Mouse (Mus musculus): ENCODE measurements around the gene Bcas3. TPM values are rescaled to one million over a fixed set of nuclear protein-coding genes. Genes with fewer than 3 reads are reported as not detected.
A peak's percentile ranks its signal among the peaks of the same experiment; 100 is the strongest.

Gene Bcas3
- polyA plus RNA-seq, 1 experiment from 2014 or later = 44.3 TPM

DNA sequence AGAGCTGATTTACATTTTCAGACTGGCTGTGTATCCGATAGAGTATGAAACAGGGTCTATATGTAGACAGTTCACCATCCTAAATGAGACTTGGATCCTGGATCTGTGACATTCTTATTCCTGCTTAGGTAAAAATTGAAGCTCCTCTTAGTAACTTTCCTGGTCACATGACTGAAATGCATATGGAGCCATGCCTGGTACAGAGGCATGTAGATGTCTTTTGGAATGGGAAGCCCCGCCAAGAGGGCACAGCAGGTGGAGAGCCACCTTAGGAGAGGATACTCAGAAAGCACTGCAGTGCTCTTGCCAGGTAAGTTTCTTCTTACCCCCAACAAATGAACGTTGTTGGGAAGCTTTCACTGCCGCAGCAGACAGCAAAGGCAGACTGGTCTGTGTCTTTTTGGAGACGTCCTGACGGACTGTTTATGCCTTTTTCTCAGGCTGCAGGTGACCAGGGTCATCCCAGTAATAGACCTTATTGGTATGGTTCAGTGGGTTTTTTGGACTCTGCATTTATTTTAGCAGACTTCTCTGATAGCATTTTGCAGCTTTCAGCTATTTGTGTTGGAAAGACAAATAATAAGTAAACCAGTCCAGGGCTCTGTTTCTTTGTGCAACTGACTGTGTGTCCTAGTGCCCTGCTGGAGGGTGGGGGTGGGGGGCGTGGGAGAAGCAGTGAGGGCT lies 292.3 kb downstream of the Bcas3 start:
- no peak for DNase-seq (ENCODE audit: low spot score)
- H3K27me3 ChIP-seq (ENCODE audit: control insufficient read depth, insufficient read depth, low read length) = no peaks in the 10 kb centered on the region
- no peaks in the 10 kb centered on the region for H3K36me3 ChIP-seq (ENCODE audit: control insufficient read depth, insufficient read depth, low read length)
- H3K4me3 ChIP-seq (ENCODE audit: low read depth, low read length) = no peak overlapping the region
- no peak for ATAC-seq (ENCODE audit: insufficient read depth, low FRiP score, low TSS enrichment)
- H3K4me1 ChIP-seq (ENCODE audit: control insufficient read depth, insufficient read depth, low read length) = peaks cover 7% of the 10 kb centered on the region
- no peaks in the 10 kb centered on the region for H3K9me3 ChIP-seq (ENCODE audit: control insufficient read depth, low read length)
- H3K9ac ChIP-seq (ENCODE audit: low read length) = no peak overlapping the region
- H3K4me2 ChIP-seq (ENCODE audit: low read depth) = no peak overlapping the region
- no peak overlapping the region for H3K27ac ChIP-seq (ENCODE audit: low read depth, low read length)
- 70% methylated on average over 7 of the region's 7 CpGs for WGBS

DNA sequence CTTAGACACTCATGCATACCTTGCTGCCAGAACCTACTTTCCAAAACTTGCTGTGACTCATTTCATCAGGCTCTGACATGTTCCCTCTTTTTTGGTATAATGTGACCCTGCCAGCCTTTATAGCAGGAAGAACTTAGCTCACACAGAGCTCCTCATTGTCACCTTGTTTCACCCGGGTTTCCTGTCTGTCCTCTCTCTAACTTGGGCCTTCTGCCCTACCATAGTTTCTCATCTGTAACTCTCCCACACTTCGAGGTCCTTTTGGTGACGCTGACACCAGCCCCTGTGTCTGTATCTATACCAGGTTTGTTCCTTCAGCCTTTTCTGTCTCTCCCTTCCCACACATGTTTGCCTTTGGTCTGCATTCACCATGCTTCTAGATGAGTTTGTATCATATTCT lies 295.9 kb downstream of the Bcas3 start:
- Histone ChIP-seq H3K4me1 (ENCODE audit: control insufficient read depth, insufficient read depth, low read length) (peaks cover 4% of the 10 kb centered on the region; the same call in 1 of the 2 replicates), H3K4me2 (ENCODE audit: low read depth) (no peak overlapping the region), H3K9ac (ENCODE audit: low read length) (no peak overlapping the region), H3K9me3 (ENCODE audit: control insufficient read depth, low read length) (no peaks in the 10 kb centered on the region), H3K27me3 (ENCODE audit: control insufficient read depth, insufficient read depth, low read length) (no peaks in the 10 kb centered on the region), H3K4me3 (ENCODE audit: low read depth, low read length) (no peak overlapping the region), H3K27ac (ENCODE audit: low read depth, low read length) (no peak overlapping the region), H3K36me3 (ENCODE audit: control insufficient read depth, insufficient read depth, low read length) (no peaks in the 10 kb centered on the region)
- DNase-seq (ENCODE audit: low spot score) = no peak
- ATAC-seq (ENCODE audit: insufficient read depth, low FRiP score, low TSS enrichment) = no peak
- 75% methylated on average over 3 of the region's 3 CpGs for WGBS

DNA sequence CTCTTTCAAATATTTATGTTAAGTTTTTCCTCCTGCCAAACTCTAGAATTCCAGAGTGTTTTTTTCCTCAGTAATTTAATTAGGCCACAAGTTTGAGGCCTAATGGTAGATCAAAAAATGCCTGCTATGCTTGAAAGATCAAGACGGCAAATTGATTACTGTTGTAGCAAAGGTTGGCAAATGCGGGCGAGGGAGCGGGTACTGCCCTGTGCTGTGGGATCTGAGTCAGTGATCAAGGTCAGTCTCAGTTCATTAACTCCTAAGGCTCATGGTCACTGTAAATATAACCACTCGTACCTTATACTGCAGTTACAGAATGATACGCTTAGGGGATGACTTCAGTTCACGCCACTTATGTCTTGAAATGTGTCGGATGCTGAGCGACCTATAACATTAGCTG lies 296.4 kb downstream of the Bcas3 start:
- no peaks in the 10 kb centered on the region for H3K9me3 ChIP-seq (ENCODE audit: control insufficient read depth, low read length)
- H3K27ac ChIP-seq (ENCODE audit: low read depth, low read length) = no peak overlapping the region
- H3K4me1 ChIP-seq (ENCODE audit: control insufficient read depth, insufficient read depth, low read length) = no peaks in the 10 kb centered on the region
- DNase-seq (ENCODE audit: low spot score) = no peak
- WGBS = 90% methylated on average over 9 of the region's 9 CpGs
- H3K4me3 ChIP-seq (ENCODE audit: low read depth, low read length) = no peak overlapping the region
- no peaks in the 10 kb centered on the region for H3K27me3 ChIP-seq (ENCODE audit: control insufficient read depth, insufficient read depth, low read length)
- no peak overlapping the region for H3K4me2 ChIP-seq (ENCODE audit: low read depth)
- no peak for ATAC-seq (ENCODE audit: insufficient read depth, low FRiP score, low TSS enrichment)
- no peaks in the 10 kb centered on the region for H3K36me3 ChIP-seq (ENCODE audit: control insufficient read depth, insufficient read depth, low read length)
- H3K9ac ChIP-seq (ENCODE audit: low read length) = no peak overlapping the region

DNA sequence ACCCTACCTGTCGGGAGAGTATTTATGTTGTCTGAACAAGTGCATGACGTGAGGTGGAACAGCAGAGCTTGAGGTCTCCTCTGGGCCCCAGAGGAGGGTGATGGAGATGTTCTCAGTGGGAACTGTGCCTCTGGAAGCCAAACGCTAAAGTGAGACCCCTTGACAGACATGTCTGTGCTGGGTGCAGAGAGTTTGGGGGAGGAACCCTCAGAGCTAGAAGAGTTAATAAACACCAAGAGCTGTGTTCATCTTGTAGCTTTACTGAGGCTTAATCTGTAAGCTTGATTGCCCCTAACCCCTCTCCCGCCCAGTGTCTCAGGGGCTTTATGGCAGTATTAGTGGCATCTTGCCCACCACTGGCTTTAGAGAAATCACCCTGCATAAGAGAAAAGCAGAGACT lies 304.5 kb downstream of the Bcas3 start:
- H3K4me1 ChIP-seq (ENCODE audit: control insufficient read depth, insufficient read depth, low read length) = no peaks in the 10 kb centered on the region
- H3K27ac ChIP-seq (ENCODE audit: low read depth, low read length) = no peak overlapping the region
- 59% methylated on average over 4 of the region's 4 CpGs for WGBS
- DNase-seq (ENCODE audit: low spot score) (peak; percentile 3), ATAC-seq (ENCODE audit: insufficient read depth, low FRiP score, low TSS enrichment) (no peak)
- H3K27me3 ChIP-seq (ENCODE audit: control insufficient read depth, insufficient read depth, low read length) = no peaks in the 10 kb centered on the region
- no peak overlapping the region for H3K4me2 ChIP-seq (ENCODE audit: low read depth)
- H3K36me3 ChIP-seq (ENCODE audit: control insufficient read depth, insufficient read depth, low read length) = no peaks in the 10 kb centered on the region
- no peaks in the 10 kb centered on the region for H3K9me3 ChIP-seq (ENCODE audit: control insufficient read depth, low read length)
- no peak overlapping the region for H3K9ac ChIP-seq (ENCODE audit: low read length)
- no peak overlapping the region for H3K4me3 ChIP-seq (ENCODE audit: low read depth, low read length)

DNA sequence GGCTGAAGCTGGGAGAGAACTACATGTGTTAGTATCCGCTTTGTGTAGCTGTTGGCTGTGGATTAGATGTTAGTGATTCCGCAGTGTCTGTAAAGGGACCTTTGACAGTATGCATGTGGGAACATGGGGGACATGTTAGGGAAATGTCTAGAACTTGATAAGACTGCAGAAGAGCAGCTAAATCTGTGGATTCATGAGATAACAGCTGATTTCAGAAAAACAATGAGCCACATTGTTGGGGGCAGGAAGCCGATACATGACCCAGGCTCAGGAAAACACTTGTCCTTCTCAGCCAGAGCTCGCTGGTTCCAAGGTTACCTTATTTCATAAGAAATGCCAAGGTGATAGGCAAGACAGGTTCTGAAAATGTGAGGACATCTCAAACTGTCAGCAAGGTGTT lies 307.3 kb downstream of the Bcas3 start:
- H3K9ac ChIP-seq (ENCODE audit: low read length) = no peak overlapping the region
- no peaks in the 10 kb centered on the region for H3K4me1 ChIP-seq (ENCODE audit: control insufficient read depth, insufficient read depth, low read length)
- DNase-seq (ENCODE audit: low spot score) (no peak), ATAC-seq (ENCODE audit: insufficient read depth, low FRiP score, low TSS enrichment) (no peak)
- WGBS = 89% methylated on average over 4 of the region's 4 CpGs
- no peaks in the 10 kb centered on the region for H3K36me3 ChIP-seq (ENCODE audit: control insufficient read depth, insufficient read depth, low read length)
- no peak overlapping the region for H3K4me3 ChIP-seq (ENCODE audit: low read depth, low read length)
- H3K27ac ChIP-seq (ENCODE audit: low read depth, low read length) = no peak overlapping the region
- H3K4me2 ChIP-seq (ENCODE audit: low read depth) = no peak overlapping the region
- H3K27me3 ChIP-seq (ENCODE audit: control insufficient read depth, insufficient read depth, low read length) = no peaks in the 10 kb centered on the region
- H3K9me3 ChIP-seq (ENCODE audit: control insufficient read depth, low read length) = no peaks in the 10 kb centered on the region

DNA sequence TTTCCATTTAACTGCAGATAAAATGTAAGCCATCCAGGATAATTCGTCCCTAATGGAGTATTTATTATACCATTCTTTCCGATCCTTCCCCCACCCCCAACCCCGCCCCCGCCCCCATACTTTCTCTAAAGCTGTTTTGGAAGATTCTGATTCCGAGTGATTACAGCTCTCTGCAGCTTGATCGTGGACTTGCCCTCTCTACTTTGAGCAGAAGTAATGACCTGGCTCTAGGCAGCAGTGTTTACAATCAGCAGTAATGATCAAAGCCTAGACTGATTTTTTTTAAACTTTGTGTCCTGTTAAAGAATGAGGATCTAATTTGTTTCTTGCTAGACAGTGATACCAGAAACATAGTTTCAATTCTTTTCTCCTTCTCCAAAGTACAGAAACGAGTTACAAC lies 314.2 kb downstream of the Bcas3 start:
- WGBS = 63% methylated on average over 7 of the region's 7 CpGs
- DNase-seq (ENCODE audit: low spot score) = no peak
- H3K4me2 ChIP-seq (ENCODE audit: low read depth) = no peak overlapping the region

DNA sequence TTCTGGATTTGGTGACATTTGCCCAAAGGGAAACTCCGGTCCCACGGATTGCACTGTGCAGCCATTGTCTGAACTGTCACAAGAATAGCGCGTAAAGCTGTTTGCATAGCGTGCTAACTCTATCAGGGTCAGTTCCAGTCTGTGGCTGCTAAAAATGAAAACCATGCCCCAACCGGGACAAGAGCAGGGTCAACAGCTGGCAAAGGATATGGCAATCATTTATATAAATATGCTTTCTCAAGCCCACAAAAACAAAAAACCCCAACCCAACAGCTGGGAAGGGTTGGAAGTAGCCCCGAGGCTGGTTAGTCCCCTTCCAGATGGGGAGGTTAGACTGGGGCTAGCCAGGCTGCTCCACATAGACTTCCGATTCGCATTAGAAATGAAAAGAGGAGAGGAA lies 314.8 kb downstream of the Bcas3 start:
- H3K9ac ChIP-seq (ENCODE audit: low read length) = no peak overlapping the region
- no peak for ATAC-seq (ENCODE audit: insufficient read depth, low FRiP score, low TSS enrichment)
- H3K4me1 ChIP-seq (ENCODE audit: control insufficient read depth, insufficient read depth, low read length) = no peaks in the 10 kb centered on the region; the same call in 1 of the 2 replicates
- no peaks in the 10 kb centered on the region for H3K9me3 ChIP-seq (ENCODE audit: control insufficient read depth, low read length)
- no peaks in the 10 kb centered on the region for H3K27me3 ChIP-seq (ENCODE audit: control insufficient read depth, insufficient read depth, low read length)
- H3K4me3 ChIP-seq (ENCODE audit: low read depth, low read length) = no peak overlapping the region
- 51% methylated on average over 9 of the region's 9 CpGs for WGBS
- no peak overlapping the region for H3K27ac ChIP-seq (ENCODE audit: low read depth, low read length)
- H3K4me2 ChIP-seq (ENCODE audit: low read depth) = no peak overlapping the region
- no peak for DNase-seq (ENCODE audit: low spot score)
- H3K36me3 ChIP-seq (ENCODE audit: control insufficient read depth, insufficient read depth, low read length) = no peaks in the 10 kb centered on the region

More for the DNA sequence above, 314.2 kb downstream of the Bcas3 start:
- H3K9me3 ChIP-seq (ENCODE audit: control insufficient read depth, low read length) = no peaks in the 10 kb centered on the region
- no peaks in the 10 kb centered on the region for H3K27me3 ChIP-seq (ENCODE audit: control insufficient read depth, insufficient read depth, low read length)
- no peaks in the 10 kb centered on the region; the same call in 1 of the 2 replicates for H3K4me1 ChIP-seq (ENCODE audit: control insufficient read depth, insufficient read depth, low read length)
- H3K27ac ChIP-seq (ENCODE audit: low read depth, low read length) = no peak overlapping the region
- H3K36me3 ChIP-seq (ENCODE audit: control insufficient read depth, insufficient read depth, low read length) = no peaks in the 10 kb centered on the region
- H3K9ac ChIP-seq (ENCODE audit: low read length) = no peak overlapping the region
- H3K4me3 ChIP-seq (ENCODE audit: low read depth, low read length) = no peak overlapping the region
- ATAC-seq (ENCODE audit: insufficient read depth, low FRiP score, low TSS enrichment) = no peak

DNA sequence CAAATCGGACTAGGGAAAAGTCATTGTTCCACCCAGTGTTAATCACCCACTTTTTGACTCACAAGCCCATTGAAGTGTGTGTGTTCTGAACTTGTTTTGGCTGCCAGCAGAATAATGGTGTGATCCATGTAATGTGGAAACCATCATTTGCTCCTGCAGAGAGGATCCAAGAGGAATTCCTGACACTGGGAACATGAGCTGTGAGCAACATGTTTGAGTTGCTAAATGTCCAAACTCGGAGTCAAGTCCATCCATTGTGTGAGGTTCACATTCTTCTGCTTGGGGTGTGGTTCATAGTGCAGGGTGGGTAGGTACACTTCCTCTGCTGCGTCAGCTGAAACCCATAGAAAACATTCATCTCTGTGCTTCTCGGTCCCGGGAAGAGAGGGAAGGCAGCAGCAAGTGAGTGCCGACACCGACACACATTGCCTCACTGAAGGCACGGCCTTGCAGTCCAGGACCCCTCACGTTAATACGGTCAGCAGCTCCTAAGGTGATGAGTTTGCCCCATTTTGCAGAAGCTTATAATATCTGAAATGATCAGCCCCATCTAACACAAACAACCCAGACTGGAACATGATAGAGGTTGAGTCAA lies 320.0 kb downstream of the Bcas3 start:
- ATAC-seq (ENCODE audit: insufficient read depth, low FRiP score, low TSS enrichment) = no peak
- H3K4me1 ChIP-seq (ENCODE audit: control insufficient read depth, insufficient read depth, low read length) = peaks cover 9% of the 10 kb centered on the region; the same call in 1 of the 2 replicates
- WGBS = 80% methylated on average over 10 of the region's 10 CpGs

DNA sequence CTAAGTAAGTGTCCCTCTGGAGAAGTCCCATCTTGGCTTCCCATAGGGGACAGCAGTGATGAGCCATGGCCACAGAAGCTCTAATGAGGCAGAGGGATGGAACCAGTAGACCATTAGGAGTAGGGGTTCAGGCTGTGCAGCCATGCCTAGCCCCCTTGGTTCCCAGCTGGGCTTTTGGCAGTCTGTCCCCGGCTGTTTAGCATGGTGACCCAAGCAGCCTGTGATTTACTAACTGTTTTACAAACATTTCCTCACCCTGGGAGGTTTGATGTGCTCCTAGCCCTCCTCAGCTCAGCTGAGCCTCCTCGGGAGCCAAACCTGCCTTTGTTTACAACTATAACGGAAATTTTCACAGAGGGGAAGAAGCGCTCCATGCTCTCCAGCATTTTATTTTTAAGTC lies 322.3 kb downstream of the Bcas3 start:
- Histone ChIP-seq H3K4me1 (ENCODE audit: control insufficient read depth, insufficient read depth, low read length) (peaks cover 18% of the 10 kb centered on the region; the same call in 1 of the 2 replicates), H3K9me3 (ENCODE audit: control insufficient read depth, low read length) (no peaks in the 10 kb centered on the region), H3K36me3 (ENCODE audit: control insufficient read depth, insufficient read depth, low read length) (no peaks in the 10 kb centered on the region), H3K4me3 (ENCODE audit: low read depth, low read length) (no peak overlapping the region), H3K27ac (ENCODE audit: low read depth, low read length) (no peak overlapping the region), H3K9ac (ENCODE audit: low read length) (no peak overlapping the region), H3K27me3 (ENCODE audit: control insufficient read depth, insufficient read depth, low read length) (no peaks in the 10 kb centered on the region), H3K4me2 (ENCODE audit: low read depth) (no peak overlapping the region)
- ATAC-seq (ENCODE audit: insufficient read depth, low FRiP score, low TSS enrichment) = no peak
- DNase-seq (ENCODE audit: low spot score) = no peak
- 21% methylated on average over 4 of the region's 4 CpGs for WGBS

More for the DNA sequence above, 320.0 kb downstream of the Bcas3 start:
- Histone ChIP-seq H3K4me3 (ENCODE audit: low read depth, low read length) (no peak overlapping the region), H3K4me2 (ENCODE audit: low read depth) (no peak overlapping the region), H3K9me3 (ENCODE audit: control insufficient read depth, low read length) (no peaks in the 10 kb centered on the region), H3K27me3 (ENCODE audit: control insufficient read depth, insufficient read depth, low read length) (no peaks in the 10 kb centered on the region), H3K9ac (ENCODE audit: low read length) (no peak overlapping the region), H3K27ac (ENCODE audit: low read depth, low read length) (no peak overlapping the region), H3K36me3 (ENCODE audit: control insufficient read depth, insufficient read depth, low read length) (no peaks in the 10 kb centered on the region)
- DNase-seq (ENCODE audit: low spot score) = no peak
